Mouse (Mus musculus) left cerebral cortex, postnatal 10 days (tissue): ENCODE measurements around the gene Ifitm2. TPM values are rescaled to one million over a fixed set of nuclear protein-coding genes. Genes with fewer than 3 reads are reported as not detected.
"Not testable (repeated sequence)": the region's sequence is repeated elsewhere in the genome, so short reads cannot be mapped to it uniquely, and the experiment has no call there.

ENCODE experiments used
- DNase-seq, 2 experiments: peaks; one replicate each; pipeline ENCODE4 v3.0.0; 2021 to 2022; ENCODE audit warnings: low spot score in 2 of 2, mixed read lengths in 1 of 2; ENCODE audit errors: extremely low spot score in 1 of 2
- intact Hi-C: fragments of 180-260 bp; cut with DNase I; formaldehyde crosslinking; loops from one replicate; pipeline ENCODE4 v1.15.1; 2025
- total RNA-seq, 2 experiments: library from RNA; stranded (reverse); gene quantifications; 2 replicates each; pipeline ENCODE4 v1.2.3; 2021

The Ifitm2 gene
- total RNA-seq, 2 experiments from 2014 or later: 18.0 to 20.0 TPM

GRCm38 (mm10) chr7:140971479-140972171, 15.8 kb upstream of the Ifitm2 start:
- intact Hi-C loops: no loop called here

GRCm38 (mm10) chr7:140970931-140971330, 15.1 kb upstream of the Ifitm2 start:
- intact Hi-C loops: no loop called here
- no peak for DNase-seq

More at GRCm38 (mm10) chr7:140971479-140972171, 15.8 kb upstream of the Ifitm2 start:
- DNase-seq: no peak

GRCm38 (mm10) chr7:140968710-140969109, 12.9 kb upstream of the Ifitm2 start:
- not testable (repeated sequence) for DNase-seq

GRCm38 (mm10) chr7:140967862-140968591, 12.2 kb upstream of the Ifitm2 start:
- intact Hi-C loops: no loop called here
- no peak for DNase-seq

More at GRCm38 (mm10) chr7:140968710-140969109, 12.9 kb upstream of the Ifitm2 start:
- intact Hi-C loops: not testable (repeated sequence)

- no peak for DNase-seq
- intact Hi-C loops: no loop called here
These were observed 11.1 kb upstream of the Ifitm2 start, which contains the start of gene Ifitm1 for GRCm38 (mm10) chr7:140966921-140967320. Ifitm1 (plus strand) TSS chr7:140967221.

GRCm38 (mm10) chr7:140962733-140963132, 6.9 kb upstream of the Ifitm2 start:
- DNase-seq: no peak
- intact Hi-C loops: no loop called here

GRCm38 (mm10) chr7:140961416-140961815, 5.6 kb upstream of the Ifitm2 start:
- intact Hi-C loops: no loop called here
- no peak for DNase-seq

- no peak for DNase-seq
- intact Hi-C loops: no loop called here
These were observed 4.2 kb upstream of the Ifitm2 start for GRCm38 (mm10) chr7:140960026-140960425.

- peak in 1 of 2 experiments; percentile 38 for DNase-seq
- intact Hi-C loops: loop anchor here (1.0 to 5.0 kb wide), 2 partner anchors 48 to 89 kb away; no protein-coding TSS in a partner anchor
These were observed 3.6 kb upstream of the Ifitm2 start for GRCm38 (mm10) chr7:140959181-140959901.

GRCm38 (mm10) chr7:140956556-140956869, 726 bp upstream of the Ifitm2 start:
- no peak for DNase-seq
- intact Hi-C loops: loop anchor here (5.0 kb wide), 1 partner anchor 51 kb away; no protein-coding TSS in a partner anchor

GRCm38 (mm10) chr7:140955342-140955741, 445 bp downstream of the Ifitm2 start:
- no peak for DNase-seq
- intact Hi-C loops: loop anchor here (5.0 kb wide), 1 partner anchor 52 kb away; no protein-coding TSS in a partner anchor

- intact Hi-C loops: loop anchor here (5.0 kb wide), 1 partner anchor 53 kb away; no protein-coding TSS in a partner anchor
- DNase-seq: no peak
These were observed 1.1 kb downstream of the Ifitm2 start for GRCm38 (mm10) chr7:140954733-140955071.

- no peak for DNase-seq
- intact Hi-C loops: no loop called here
These were observed 1.7 kb downstream of the Ifitm2 start for GRCm38 (mm10) chr7:140953800-140954732.

GRCm38 (mm10) chr7:140953133-140953532, 2.7 kb downstream of the Ifitm2 start:
- intact Hi-C loops: no loop called here

GRCm38 (mm10) chr7:140952441-140952840, 3.3 kb downstream of the Ifitm2 start:
- intact Hi-C loops: no loop called here
- no peak for DNase-seq

More at GRCm38 (mm10) chr7:140953133-140953532, 2.7 kb downstream of the Ifitm2 start:
- no peak for DNase-seq

GRCm38 (mm10) chr7:140951765-140952164, 4.0 kb downstream of the Ifitm2 start:
- no peak for DNase-seq
- intact Hi-C loops: no loop called here

- DNase-seq: peak in 1 of 2 experiments; percentile 23
- intact Hi-C loops: no loop called here
These were observed 4.7 kb downstream of the Ifitm2 start for GRCm38 (mm10) chr7:140951051-140951450.

GRCm38 (mm10) chr7:140949824-140950530, 5.8 kb downstream of the Ifitm2 start, which contains the start of gene Ifitm5:
Ifitm5 (minus strand) TSS chr7:140950291.
- intact Hi-C loops: no loop called here
- DNase-seq: peak in 1 of 2 experiments; percentile 23
